Mouse (Mus musculus) heart, adult 2 months (tissue): ENCODE measurements at regions not wholly inside any gene's neighbourhood (a gene's known extent, or its start where the extent isn't known, plus 50 kb on each side); places are given as distances from the start of the nearest gene placed in this dataset.

Experiments
- CTCF ChIP-seq: fragments of 200-600 bp; IDR thresholded peaks from 2 replicates; pipeline ENCODE4 v1.8.1; 2022; ENCODE audit warnings: antibody characterized with exemption, mild to moderate bottlenecking, moderate library complexity
- EP300 ChIP-seq: fragments of 200-500 bp; IDR thresholded peaks from 2 replicates; pipeline ENCODE4 v1.6.1; 2011; ENCODE audit warnings: low read depth, low read length, control low read depth; ENCODE audit not compliant: insufficient read depth
- POLR2A ChIP-seq: fragments of 200-500 bp; IDR thresholded peaks from 2 replicates; pipeline ENCODE4 v1.6.1; 2011; ENCODE audit warnings: mild to moderate bottlenecking, low read depth, low read length, control low read depth; ENCODE audit not compliant: insufficient read depth

- TF ChIP-seq CTCF (no peak), EP300 (no peak), POLR2A (no peak)
Observed at GRCm38 (mm10) chr9:113115576-113115975, 592.5 kb downstream of the Pdcd6ip start.
